Mouse (Mus musculus) limb, embryonic 12.5 days (tissue): ENCODE measurements around the gene Csnk2a2. TPM values are rescaled to one million over a fixed set of nuclear protein-coding genes. Genes with fewer than 3 reads are reported as not detected.
A peak's percentile ranks its signal among the peaks of the same experiment; 100 is the strongest.

ENCODE experiments used
- ATAC-seq: fragments of 200-750 bp; cut with Nextera tagmentation; 2 replicates; pipeline ENCODE4 v1.8.0; 2017; ENCODE audit warnings: low read depth, moderate TSS enrichment; ENCODE audit not compliant: insufficient number of reproducible peaks, insufficient read depth, low FRiP score, low TSS enrichment
- H3K27ac ChIP-seq: fragments of 300-500 bp; sonication (generic); 2 replicates; pipeline ENCODE4 v1.5.1; 2016; ENCODE audit warnings: mild to moderate bottlenecking, moderate library complexity
- H3K27me3 ChIP-seq: fragments of 300-500 bp; sonication (generic); 2 replicates; pipeline ENCODE4 v1.6.1; 2016; ENCODE audit warnings: mild to moderate bottlenecking, moderate library complexity
- H3K36me3 ChIP-seq: fragments of 300-500 bp; sonication (generic); 2 replicates; pipeline ENCODE4 v1.6.1; 2016; ENCODE audit warnings: mild to moderate bottlenecking, moderate library complexity
- H3K4me1 ChIP-seq: fragments of 300-500 bp; sonication (generic); replicated peaks from 2 replicates; pipeline ENCODE4 v1.6.1; 2016
- H3K4me2 ChIP-seq: fragments of 300-500 bp; sonication (generic); 2 replicates; pipeline ENCODE4 v1.6.1; 2016; ENCODE audit warnings: mild to moderate bottlenecking, moderate library complexity
- H3K4me3 ChIP-seq: fragments of 300-500 bp; sonication (generic); replicated peaks from 2 replicates; pipeline ENCODE4 v1.5.1; 2016; ENCODE audit warnings: mild to moderate bottlenecking
- H3K9ac ChIP-seq: fragments of 300-500 bp; sonication (generic); replicated peaks from 2 replicates; pipeline ENCODE4 v1.6.1; 2016; ENCODE audit warnings: mild to moderate bottlenecking, moderate library complexity
- H3K9me3 ChIP-seq: fragments of 300-500 bp; sonication (generic); 2 replicates; pipeline ENCODE4 v1.6.1; 2016; ENCODE audit warnings: mild to moderate bottlenecking, moderate library complexity
- WGBS: fragments of 180-500 bp; shearing (Covaris S2); methylation state at CpG from one replicate; pipeline ENCODE4 v1.1.7; 2016; 5-methylcytosine and 5-hydroxymethylcytosine counted together
- polyA plus RNA-seq: library from polyadenylated mRNA; unstranded; fragments of >200 nt; fragmentation: Nextera tagmentation; extraction: Ambion mirVana; gene quantifications from 2 replicates; pipeline ENCODE4 v1.2.1, GENCODE M21; 2016

Gene Csnk2a2
- 12.6 and 14.0 TPM in 2 replicates for polyA plus RNA-seq

GRCm38 (mm10) chr8:95490006-95490405 is at the start of gene Csnk2a2:
Csnk2a2 (minus strand) TSS chr8:95490039.
- Histone ChIP-seq H3K4me1 (peaks cover 11% of the 10 kb centered on the region), H3K9ac (peak within 1 kb of the TSS; percentile 98), H3K4me3 (peak within 1 kb of the TSS; percentile 99), H3K27me3 (no peaks in the 10 kb centered on the region; the same call in 1 of the 2 replicates), H3K27ac (no peak within 1 kb of the TSS), H3K36me3 (peaks cover 19% of the 10 kb centered on the region), H3K9me3 (no peaks in the 10 kb centered on the region), H3K4me2 (peak within 1 kb of the TSS; percentile 62)
- 83% methylated on average over 5 of the region's 5 CpGs for WGBS
- no peak for ATAC-seq

GRCm38 (mm10) chr8:95539487-95539886 is 49.6 kb upstream of the Csnk2a2 start:
- Histone ChIP-seq H3K27me3 (no peaks in the 10 kb centered on the region), H3K4me3 (no peak overlapping the region), H3K4me1 (no peaks in the 10 kb centered on the region), H3K36me3 (no peaks in the 10 kb centered on the region), H3K9ac (no peak overlapping the region), H3K4me2 (no peak overlapping the region), H3K27ac (no peak overlapping the region), H3K9me3 (no peaks in the 10 kb centered on the region)
- no peak for ATAC-seq
- WGBS, result 80% methylated on average over 5 of the region's 5 CpGs

GRCm38 (mm10) chr8:95533584-95534387 is 43.9 kb upstream of the Csnk2a2 start, which contains the start of gene Ccdc113:
Ccdc113 (plus strand) TSS chr8:95534085.
- peak; percentile 71 for ATAC-seq
- 9% methylated on average over 33 of the region's 33 CpGs for WGBS

GRCm38 (mm10) chr8:95532206-95532605 is 42.4 kb upstream of the Csnk2a2 start:
- ATAC-seq, result no peak
- no peaks in the 10 kb centered on the region for H3K36me3 ChIP-seq
- H3K9me3 ChIP-seq, result no peaks in the 10 kb centered on the region
- 57% methylated on average over 4 of the region's 4 CpGs for WGBS
- no peaks in the 10 kb centered on the region for H3K4me1 ChIP-seq
- no peak overlapping the region for H3K27ac ChIP-seq
- no peak overlapping the region for H3K4me2 ChIP-seq
- H3K4me3 ChIP-seq, result no peak overlapping the region
- peaks cover 9% of the 10 kb centered on the region; the same call in 1 of the 2 replicates for H3K27me3 ChIP-seq
- no peak overlapping the region for H3K9ac ChIP-seq

More at GRCm38 (mm10) chr8:95533584-95534387, 43.9 kb upstream of the Csnk2a2 start, which contains the start of gene Ccdc113:
- Histone ChIP-seq H3K9me3 (no peaks in the 10 kb centered on the region), H3K9ac (peak within 1 kb of the TSS; percentile 37; the same call in 1 of the 2 replicates), H3K36me3 (no peaks in the 10 kb centered on the region), H3K4me2 (peak within 1 kb of the TSS; percentile 73), H3K27me3 (peaks cover 7% of the 10 kb centered on the region; the same call in 1 of the 2 replicates), H3K27ac (no peak within 1 kb of the TSS), H3K4me3 (peak within 1 kb of the TSS; percentile 45), H3K4me1 (no peaks in the 10 kb centered on the region)

- Histone ChIP-seq H3K27ac (no peak overlapping the region), H3K27me3 (peaks cover 9% of the 10 kb centered on the region; the same call in 1 of the 2 replicates), H3K4me1 (no peaks in the 10 kb centered on the region), H3K36me3 (no peaks in the 10 kb centered on the region), H3K9ac (no peak overlapping the region), H3K4me2 (no peak overlapping the region), H3K9me3 (no peaks in the 10 kb centered on the region), H3K4me3 (no peak overlapping the region)
- 68% methylated on average over 9 of the region's 9 CpGs for WGBS
- ATAC-seq, result no peak
These were observed 39.0 kb upstream of the Csnk2a2 start for GRCm38 (mm10) chr8:95528750-95529310.

- no peaks in the 10 kb centered on the region for H3K9me3 ChIP-seq
- 86% methylated on average over 10 of the region's 10 CpGs for WGBS
- H3K27me3 ChIP-seq, result peaks cover 9% of the 10 kb centered on the region; the same call in 1 of the 2 replicates
These were observed 38.4 kb upstream of the Csnk2a2 start for GRCm38 (mm10) chr8:95528194-95528593.

GRCm38 (mm10) chr8:95523991-95524390 is 34.2 kb upstream of the Csnk2a2 start:
- WGBS, result 89% methylated on average over 4 of the region's 4 CpGs
- no peak overlapping the region for H3K27ac ChIP-seq
- no peaks in the 10 kb centered on the region for H3K9me3 ChIP-seq
- no peak overlapping the region for H3K4me2 ChIP-seq
- no peaks in the 10 kb centered on the region for H3K36me3 ChIP-seq
- no peaks in the 10 kb centered on the region for H3K4me1 ChIP-seq
- H3K27me3 ChIP-seq, result peaks cover 4% of the 10 kb centered on the region; the same call in 1 of the 2 replicates
- H3K9ac ChIP-seq, result no peak overlapping the region
- no peak for ATAC-seq
- no peak overlapping the region for H3K4me3 ChIP-seq

More at GRCm38 (mm10) chr8:95528194-95528593, 38.4 kb upstream of the Csnk2a2 start:
- Histone ChIP-seq H3K4me2 (no peak overlapping the region), H3K27ac (no peak overlapping the region), H3K4me3 (no peak overlapping the region), H3K36me3 (no peaks in the 10 kb centered on the region), H3K4me1 (no peaks in the 10 kb centered on the region), H3K9ac (no peak overlapping the region)
- ATAC-seq, result no peak

GRCm38 (mm10) chr8:95516928-95517327 is 27.1 kb upstream of the Csnk2a2 start:
- no peak for ATAC-seq

GRCm38 (mm10) chr8:95513219-95513618 is 23.4 kb upstream of the Csnk2a2 start:
- H3K4me3 ChIP-seq, result no peak overlapping the region
- no peaks in the 10 kb centered on the region for H3K36me3 ChIP-seq
- no peaks in the 10 kb centered on the region for H3K4me1 ChIP-seq
- H3K27me3 ChIP-seq, result no peaks in the 10 kb centered on the region
- H3K27ac ChIP-seq, result no peak overlapping the region
- no peaks in the 10 kb centered on the region for H3K9me3 ChIP-seq
- H3K9ac ChIP-seq, result no peak overlapping the region
- WGBS, result 79% methylated on average over 4 of the region's 4 CpGs
- no peak overlapping the region for H3K4me2 ChIP-seq
- no peak for ATAC-seq

More at GRCm38 (mm10) chr8:95516928-95517327, 27.1 kb upstream of the Csnk2a2 start:
- Histone ChIP-seq H3K27ac (no peak overlapping the region), H3K36me3 (no peaks in the 10 kb centered on the region), H3K4me2 (no peak overlapping the region), H3K9ac (no peak overlapping the region), H3K27me3 (no peaks in the 10 kb centered on the region), H3K4me1 (no peaks in the 10 kb centered on the region), H3K4me3 (no peak overlapping the region), H3K9me3 (no peaks in the 10 kb centered on the region)
- 89% methylated on average over 6 of the region's 6 CpGs for WGBS

- WGBS, result 79% methylated on average over 4 of the region's 4 CpGs
- H3K9me3 ChIP-seq, result no peaks in the 10 kb centered on the region
- no peaks in the 10 kb centered on the region for H3K36me3 ChIP-seq
- ATAC-seq, result no peak
- H3K4me3 ChIP-seq, result no peak overlapping the region
- H3K27ac ChIP-seq, result no peak overlapping the region
- no peak overlapping the region for H3K4me2 ChIP-seq
- no peak overlapping the region for H3K9ac ChIP-seq
- no peaks in the 10 kb centered on the region for H3K4me1 ChIP-seq
- H3K27me3 ChIP-seq, result no peaks in the 10 kb centered on the region
These were observed 22.4 kb upstream of the Csnk2a2 start for GRCm38 (mm10) chr8:95512257-95512656.

- H3K9ac ChIP-seq, result no peak overlapping the region
- ATAC-seq, result no peak
- no peaks in the 10 kb centered on the region for H3K4me1 ChIP-seq
- no peak overlapping the region for H3K27ac ChIP-seq
- WGBS, result 80% methylated on average over 5 of the region's 5 CpGs
- no peaks in the 10 kb centered on the region for H3K27me3 ChIP-seq
- no peaks in the 10 kb centered on the region for H3K36me3 ChIP-seq
- no peak overlapping the region for H3K4me3 ChIP-seq
- H3K4me2 ChIP-seq, result no peak overlapping the region
- no peaks in the 10 kb centered on the region for H3K9me3 ChIP-seq
These were observed 16.4 kb upstream of the Csnk2a2 start for GRCm38 (mm10) chr8:95506245-95506644.
